Mouse (Mus musculus) lung, embryonic 14.5 days (tissue): Measurements from ENCODE around the gene Tmtc4. TPM values are rescaled to one million over a fixed set of nuclear protein-coding genes. Genes with fewer than 3 reads are reported as not detected.

Experiments
- ATAC-seq: fragments of 200-750 bp; cut with Nextera tagmentation; 2 replicates; pipeline ENCODE4 v1.8.0; 2017; ENCODE audit warnings: mild to moderate bottlenecking, moderate TSS enrichment, moderate library complexity; ENCODE audit not compliant: insufficient read depth
- DNase-seq: peaks from one replicate; pipeline ENCODE4 v3.0.0-alpha.2; 2015
- H3K27ac ChIP-seq: fragments of 300-500 bp; sonication (generic); 2 replicates; pipeline ENCODE4 v1.5.1; 2014; ENCODE audit warnings: low read depth, mild to moderate bottlenecking, moderate library complexity
- H3K27me3 ChIP-seq: fragments of 300-500 bp; sonication (generic); 2 replicates; pipeline ENCODE4 v1.6.1; 2014; ENCODE audit warnings: low read length, control low read depth; ENCODE audit not compliant: insufficient read depth
- H3K36me3 ChIP-seq: fragments of 300-500 bp; sonication (generic); 2 replicates; pipeline ENCODE4 v1.6.1; 2014; ENCODE audit warnings: control low read depth; ENCODE audit not compliant: insufficient read depth
- H3K4me1 ChIP-seq: fragments of 300-500 bp; sonication (generic); 2 replicates; pipeline ENCODE4 v1.6.1; 2014; ENCODE audit warnings: antibody characterized with exemption, control low read depth; ENCODE audit not compliant: insufficient read depth
- H3K4me2 ChIP-seq: fragments of 300-500 bp; sonication (generic); 2 replicates; pipeline ENCODE4 v1.6.1; 2014; ENCODE audit warnings: mild to moderate bottlenecking
- H3K4me3 ChIP-seq: fragments of 300-500 bp; sonication (generic); 2 replicates; pipeline ENCODE4 v1.5.1; 2014; ENCODE audit warnings: low read depth, low read length
- H3K9ac ChIP-seq: fragments of 300-500 bp; sonication (generic); 2 replicates; pipeline ENCODE4 v1.6.1; 2014
- H3K9me3 ChIP-seq: fragments of 300-500 bp; sonication (generic); 2 replicates; pipeline ENCODE4 v1.6.1; 2016; ENCODE audit warnings: low read depth, low read length, control low read depth
- CTCF ChIP-seq: IDR thresholded peaks from 2 replicates; pipeline ENCODE4 v1.5.1; 2016; ENCODE audit warnings: antibody characterized with exemption, low read depth
- WGBS: fragments of 180-500 bp; shearing (Covaris S2); extraction: QIAGEN DNeasy Blood & Tissue Kit; methylation state at CpG from one replicate; pipeline ENCODE4 v1.1.7; 2014; 5-methylcytosine and 5-hydroxymethylcytosine counted together
- polyA plus RNA-seq: library from polyadenylated mRNA; unstranded; fragments of >200 nt; fragmentation: Nextera tagmentation; extraction: Ambion mirVana; gene quantifications from 2 replicates; pipeline ENCODE4 v1.2.1, GENCODE M21; 2014

Tmtc4 gene
- polyA plus RNA-seq, 1 experiment from 2014 or later, result 18.6 TPM

DNA sequence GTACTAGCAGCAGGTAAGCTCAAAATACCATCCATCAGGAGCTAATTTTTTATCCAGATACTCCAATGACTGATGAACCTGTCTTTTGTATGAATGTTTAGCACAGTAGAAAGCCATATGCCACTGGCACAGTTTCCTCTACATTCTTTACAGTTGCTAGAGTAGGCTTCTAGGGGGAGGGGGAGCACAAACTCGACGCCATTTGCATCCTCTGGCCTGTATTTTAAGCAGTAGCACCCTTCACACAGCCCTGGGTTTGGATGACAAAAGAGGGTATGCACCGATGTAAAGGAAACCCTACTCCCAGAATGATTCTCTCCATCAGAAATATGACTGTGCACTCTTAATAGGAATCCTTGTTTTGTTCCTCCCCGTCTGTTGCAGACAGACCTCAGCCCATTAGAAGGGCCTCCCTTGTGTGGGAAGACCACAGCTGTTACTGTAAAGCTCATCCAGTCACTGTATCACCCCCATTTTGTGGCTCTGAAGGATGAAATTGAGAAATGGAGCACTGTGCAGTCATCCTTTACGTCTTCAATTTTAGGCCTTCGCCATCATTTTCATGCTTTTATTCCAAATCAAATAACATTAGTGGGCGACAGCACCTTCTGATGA, 100.9 kb downstream of the Tmtc4 start:
- no peak for TF ChIP-seq CTCF
- 79% methylated on average over 7 of the region's 7 CpGs for WGBS
- H3K27me3 ChIP-seq, result no peaks in the 10 kb centered on the region
- DNase-seq (no peak), ATAC-seq (no peak)
- H3K9me3 ChIP-seq, result no peaks in the 10 kb centered on the region
- no peaks in the 10 kb centered on the region for H3K4me1 ChIP-seq
- no peak overlapping the region for H3K9ac ChIP-seq
- H3K4me2 ChIP-seq, result no peak overlapping the region
- no peak overlapping the region for H3K4me3 ChIP-seq
- H3K36me3 ChIP-seq, result no peaks in the 10 kb centered on the region
- H3K27ac ChIP-seq, result no peak overlapping the region

GRCm38 (mm10) chr14:122882201-122882639, 101.6 kb downstream of the Tmtc4 start:
- Histone ChIP-seq H3K4me2 (no peak overlapping the region), H3K36me3 (no peaks in the 10 kb centered on the region), H3K27ac (no peak overlapping the region), H3K27me3 (no peaks in the 10 kb centered on the region), H3K9ac (no peak overlapping the region), H3K4me3 (no peak overlapping the region), H3K4me1 (no peaks in the 10 kb centered on the region), H3K9me3 (no peaks in the 10 kb centered on the region)
- no peak for TF ChIP-seq CTCF
- DNase-seq (no peak), ATAC-seq (no peak)
- WGBS, result 76% methylated on average over 9 of the region's 9 CpGs

- 55% methylated on average over 2 of the region's 2 CpGs for WGBS
- no peak for DNase-seq
- H3K36me3 ChIP-seq, result no peaks in the 10 kb centered on the region
- no peak overlapping the region for H3K9ac ChIP-seq
- TF ChIP-seq CTCF, result no peak
- no peaks in the 10 kb centered on the region for H3K27me3 ChIP-seq
- no peak overlapping the region for H3K4me2 ChIP-seq
- H3K9me3 ChIP-seq, result no peaks in the 10 kb centered on the region
- H3K27ac ChIP-seq, result no peak overlapping the region
- ATAC-seq, result no peak; the same call in 1 of the 2 replicates
- no peaks in the 10 kb centered on the region for H3K4me1 ChIP-seq
- no peak overlapping the region for H3K4me3 ChIP-seq
Measured at GRCm38 (mm10) chr14:122881699-122882098, 102.1 kb downstream of the Tmtc4 start.

GRCm38 (mm10) chr14:122880291-122880690, 103.5 kb downstream of the Tmtc4 start:
- Histone ChIP-seq H3K4me1 (no peaks in the 10 kb centered on the region), H3K9ac (no peak overlapping the region), H3K4me3 (no peak overlapping the region), H3K36me3 (no peaks in the 10 kb centered on the region), H3K27me3 (no peaks in the 10 kb centered on the region), H3K27ac (no peak overlapping the region), H3K4me2 (no peak overlapping the region), H3K9me3 (no peaks in the 10 kb centered on the region)
- no peak for TF ChIP-seq CTCF
- ATAC-seq, result no peak
- DNase-seq, result no peak
- 77% methylated on average over 7 of the region's 7 CpGs for WGBS

DNA sequence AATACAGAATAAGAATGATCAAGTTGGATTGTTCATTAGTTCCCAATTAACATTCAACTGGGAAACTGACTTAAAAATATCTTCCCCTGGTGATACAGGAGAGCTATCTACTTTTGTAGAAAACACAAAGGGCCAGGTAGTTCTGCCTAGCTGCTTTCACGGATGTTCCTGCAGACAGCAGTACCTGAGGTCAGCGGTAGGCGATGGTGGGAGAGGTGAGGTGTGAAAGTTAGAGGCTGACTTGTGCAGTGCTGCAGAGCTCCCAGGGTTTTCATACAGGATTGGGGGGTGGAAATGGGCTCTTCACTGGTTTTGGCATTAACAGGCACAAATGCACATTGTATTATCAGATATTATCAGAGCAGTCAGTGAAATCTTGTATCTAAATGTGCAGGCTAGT, 106.0 kb downstream of the Tmtc4 start:
- no peaks in the 10 kb centered on the region for H3K4me1 ChIP-seq
- no peaks in the 10 kb centered on the region for H3K9me3 ChIP-seq
- ATAC-seq, result no peak
- DNase-seq, result no peak
- no peak overlapping the region for H3K27ac ChIP-seq
- no peak for TF ChIP-seq CTCF
- no peak overlapping the region for H3K4me2 ChIP-seq
- no peak overlapping the region for H3K9ac ChIP-seq
- no peaks in the 10 kb centered on the region for H3K27me3 ChIP-seq
- WGBS, result 73% methylated on average over 3 of the region's 3 CpGs
- H3K4me3 ChIP-seq, result no peak overlapping the region
- H3K36me3 ChIP-seq, result no peaks in the 10 kb centered on the region

DNA sequence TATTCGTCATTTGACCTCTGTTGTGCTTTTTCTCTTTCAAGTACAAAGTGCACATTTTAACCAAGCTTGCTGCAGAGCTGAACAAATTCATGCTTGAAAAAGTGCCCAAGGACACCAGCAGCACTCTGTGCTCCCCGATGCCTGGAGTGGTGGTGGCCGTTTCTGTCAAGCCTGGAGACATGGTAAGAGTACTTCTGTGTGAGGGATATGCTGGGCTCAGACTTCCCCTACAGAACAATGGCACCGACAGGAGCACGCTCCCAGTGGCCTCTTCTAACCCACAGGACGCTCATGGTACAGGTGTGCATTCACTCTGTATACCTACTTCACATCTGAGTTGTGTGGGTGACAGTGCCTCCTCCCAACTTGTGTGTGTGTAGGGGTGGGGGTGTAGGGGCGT, 107.1 kb downstream of the Tmtc4 start:
- Histone ChIP-seq H3K4me3 (no peak overlapping the region), H3K4me1 (no peaks in the 10 kb centered on the region), H3K36me3 (no peaks in the 10 kb centered on the region), H3K27me3 (no peaks in the 10 kb centered on the region), H3K27ac (no peak overlapping the region), H3K9me3 (no peaks in the 10 kb centered on the region), H3K9ac (no peak overlapping the region), H3K4me2 (no peak overlapping the region)
- ATAC-seq, result no peak
- TF ChIP-seq CTCF, result no peak
- 69% methylated on average over 7 of the region's 7 CpGs for WGBS
- DNase-seq, result no peak

- Histone ChIP-seq H3K4me3 (no peak overlapping the region), H3K27me3 (no peaks in the 10 kb centered on the region), H3K4me2 (no peak overlapping the region), H3K9me3 (no peaks in the 10 kb centered on the region), H3K9ac (no peak overlapping the region), H3K4me1 (no peaks in the 10 kb centered on the region), H3K27ac (no peak overlapping the region), H3K36me3 (no peaks in the 10 kb centered on the region)
- TF ChIP-seq CTCF, result peak; percentile 97
- DNase-seq (peak; percentile 93), ATAC-seq (peak; percentile 95)
- whole genome bisulfite sequencing, result 3% methylated on average over 6 of the region's 6 CpGs
Measured at GRCm38 (mm10) chr14:122876163-122876562, 107.7 kb downstream of the Tmtc4 start.
